Mouse (Mus musculus): ENCODE results near the gene Rptor. TPM values are rescaled to one million over a fixed set of nuclear protein-coding genes. Genes with fewer than 3 reads are reported as not detected.

Rptor gene
- polyA plus RNA-seq, 1 experiment from 2014 or later: 13.2 TPM

GRCm38 (mm10) chr11:119784672-119785341 is 182.1 kb downstream of the Rptor start:
- Histone ChIP-seq H3K27ac (0 out of 2 replicates have a peak overlapping the region, but pooled peaks have one; percentile 21), H3K4me2 (replicated peaks) (no peak overlapping the region), H3K4me3 (replicated peaks; ENCODE audit: low read length) (no peak overlapping the region), H3K36me3 (replicated peaks; ENCODE audit: control insufficient read depth, insufficient read depth) (no peaks in the 10 kb centered on the region), H3K27me3 (ENCODE audit: control insufficient read depth, insufficient read depth, low read length) (no peaks in the 10 kb centered on the region), H3K9me3 (ENCODE audit: control insufficient read depth, low read length) (no peaks in the 10 kb centered on the region), H3K9ac (no peak overlapping the region), H3K4me1 (replicated peaks; ENCODE audit: control insufficient read depth, insufficient read depth, low read length) (peaks cover 38% of the 10 kb centered on the region)
- DNase-seq (ENCODE audit: low spot score): no peak
- peak; percentile 31; the same call in 1 of the 2 replicates for ATAC-seq (ENCODE audit: low FRiP score)
- 79% methylated on average over 12 of the region's 12 CpGs for WGBS

GRCm38 (mm10) chr11:119785661-119786384 is 183.1 kb downstream of the Rptor start:
- H3K9ac ChIP-seq: no peak overlapping the region
- no peaks in the 10 kb centered on the region for H3K27me3 ChIP-seq (ENCODE audit: control insufficient read depth, insufficient read depth, low read length)
- H3K36me3 ChIP-seq (replicated peaks; ENCODE audit: control insufficient read depth, insufficient read depth): no peaks in the 10 kb centered on the region
- H3K4me3 ChIP-seq (replicated peaks; ENCODE audit: low read length): no peak overlapping the region
- no peak for ATAC-seq (ENCODE audit: low FRiP score)
- H3K9me3 ChIP-seq (ENCODE audit: control insufficient read depth, low read length): no peaks in the 10 kb centered on the region
- peaks cover 47% of the 10 kb centered on the region for H3K4me1 ChIP-seq (replicated peaks; ENCODE audit: control insufficient read depth, insufficient read depth, low read length)
- no peak overlapping the region for H3K4me2 ChIP-seq (replicated peaks)
- DNase-seq (ENCODE audit: low spot score): no peak
- peak overlapping the region; percentile 54; the same call in 1 of the 2 replicates for H3K27ac ChIP-seq
- WGBS: 89% methylated on average over 7 of the region's 7 CpGs

- ATAC-seq (ENCODE audit: low FRiP score) (no peak), DNase-seq (ENCODE audit: low spot score) (no peak)
- no peak overlapping the region for H3K9ac ChIP-seq
- H3K4me1 ChIP-seq (replicated peaks; ENCODE audit: control insufficient read depth, insufficient read depth, low read length): peaks cover 47% of the 10 kb centered on the region
- peak overlapping the region; percentile 54 for H3K27ac ChIP-seq
- no peaks in the 10 kb centered on the region for H3K36me3 ChIP-seq (replicated peaks; ENCODE audit: control insufficient read depth, insufficient read depth)
- 75% methylated on average over 8 of the region's 8 CpGs for WGBS
- H3K4me2 ChIP-seq (replicated peaks): no peak overlapping the region
- no peak overlapping the region for H3K4me3 ChIP-seq (replicated peaks; ENCODE audit: low read length)
- no peaks in the 10 kb centered on the region for H3K27me3 ChIP-seq (ENCODE audit: control insufficient read depth, insufficient read depth, low read length)
- no peaks in the 10 kb centered on the region for H3K9me3 ChIP-seq (ENCODE audit: control insufficient read depth, low read length)
These were observed 183.7 kb downstream of the Rptor start for GRCm38 (mm10) chr11:119786385-119786880.

GRCm38 (mm10) chr11:119788488-119788887 is 185.8 kb downstream of the Rptor start:
- Histone ChIP-seq H3K27me3 (ENCODE audit: control insufficient read depth, insufficient read depth, low read length) (no peaks in the 10 kb centered on the region), H3K27ac (peak overlapping the region; percentile 78), H3K9ac (peak overlapping the region; percentile 26; the same call in 1 of the 2 replicates), H3K4me2 (replicated peaks) (no peak overlapping the region), H3K4me1 (replicated peaks; ENCODE audit: control insufficient read depth, insufficient read depth, low read length) (peaks cover 47% of the 10 kb centered on the region), H3K4me3 (replicated peaks; ENCODE audit: low read length) (no peak overlapping the region), H3K9me3 (ENCODE audit: control insufficient read depth, low read length) (no peaks in the 10 kb centered on the region), H3K36me3 (replicated peaks; ENCODE audit: control insufficient read depth, insufficient read depth) (no peaks in the 10 kb centered on the region)
- DNase-seq (ENCODE audit: low spot score) (no peak), ATAC-seq (ENCODE audit: low FRiP score) (no peak)
- WGBS: 32% methylated on average over 7 of the region's 7 CpGs

GRCm38 (mm10) chr11:119788919-119789713 is 186.4 kb downstream of the Rptor start:
- no peak overlapping the region for H3K4me2 ChIP-seq (replicated peaks)
- H3K4me1 ChIP-seq (replicated peaks; ENCODE audit: control insufficient read depth, insufficient read depth, low read length): peaks cover 47% of the 10 kb centered on the region
- H3K9me3 ChIP-seq (ENCODE audit: control insufficient read depth, low read length): no peaks in the 10 kb centered on the region
- no peak overlapping the region for H3K4me3 ChIP-seq (replicated peaks; ENCODE audit: low read length)
- DNase-seq (ENCODE audit: low spot score) (no peak), ATAC-seq (ENCODE audit: low FRiP score) (no peak)
- H3K9ac ChIP-seq: peak overlapping the region; percentile 26; the same call in 1 of the 2 replicates
- peak overlapping the region; percentile 78 for H3K27ac ChIP-seq
- no peaks in the 10 kb centered on the region for H3K27me3 ChIP-seq (ENCODE audit: control insufficient read depth, insufficient read depth, low read length)
- H3K36me3 ChIP-seq (replicated peaks; ENCODE audit: control insufficient read depth, insufficient read depth): no peaks in the 10 kb centered on the region
- WGBS: 68% methylated on average over 3 of the region's 3 CpGs

GRCm38 (mm10) chr11:119791923-119792564 is 189.3 kb downstream of the Rptor start:
- ATAC-seq (ENCODE audit: low FRiP score): no peak
- 84% methylated on average over 10 of the region's 10 CpGs for WGBS
- H3K9ac ChIP-seq: no peak overlapping the region
- H3K4me3 ChIP-seq (replicated peaks; ENCODE audit: low read length): no peak overlapping the region
- H3K4me2 ChIP-seq (replicated peaks): no peak overlapping the region
- no peak for DNase-seq (ENCODE audit: low spot score)
- no peaks in the 10 kb centered on the region for H3K36me3 ChIP-seq (replicated peaks; ENCODE audit: control insufficient read depth, insufficient read depth)
- no peaks in the 10 kb centered on the region for H3K9me3 ChIP-seq (ENCODE audit: control insufficient read depth, low read length)
- no peaks in the 10 kb centered on the region for H3K27me3 ChIP-seq (ENCODE audit: control insufficient read depth, insufficient read depth, low read length)
- no peak overlapping the region for H3K27ac ChIP-seq
- peaks cover 39% of the 10 kb centered on the region for H3K4me1 ChIP-seq (replicated peaks; ENCODE audit: control insufficient read depth, insufficient read depth, low read length)

- Histone ChIP-seq H3K36me3 (replicated peaks; ENCODE audit: control insufficient read depth, insufficient read depth) (no peaks in the 10 kb centered on the region), H3K9ac (no peak overlapping the region), H3K4me2 (replicated peaks) (no peak overlapping the region), H3K9me3 (ENCODE audit: control insufficient read depth, low read length) (no peaks in the 10 kb centered on the region), H3K4me1 (replicated peaks; ENCODE audit: control insufficient read depth, insufficient read depth, low read length) (peaks cover 35% of the 10 kb centered on the region), H3K4me3 (replicated peaks; ENCODE audit: low read length) (no peak overlapping the region), H3K27ac (no peak overlapping the region), H3K27me3 (ENCODE audit: control insufficient read depth, insufficient read depth, low read length) (no peaks in the 10 kb centered on the region)
- no peak for ATAC-seq (ENCODE audit: low FRiP score)
- WGBS: 72% methylated on average over 6 of the region's 6 CpGs
- no peak for DNase-seq (ENCODE audit: low spot score)
These were observed 190.7 kb downstream of the Rptor start for GRCm38 (mm10) chr11:119793378-119793777.

- WGBS: 93% methylated on average over 1 of the region's 1 CpGs
- no peak overlapping the region for H3K4me2 ChIP-seq (replicated peaks)
- H3K4me1 ChIP-seq (replicated peaks; ENCODE audit: control insufficient read depth, insufficient read depth, low read length): peaks cover 29% of the 10 kb centered on the region
- ATAC-seq (ENCODE audit: low FRiP score) (no peak), DNase-seq (ENCODE audit: low spot score) (no peak)
- H3K27me3 ChIP-seq (ENCODE audit: control insufficient read depth, insufficient read depth, low read length): no peaks in the 10 kb centered on the region
- H3K9ac ChIP-seq: no peak overlapping the region
- H3K27ac ChIP-seq: no peak overlapping the region
- H3K4me3 ChIP-seq (replicated peaks; ENCODE audit: low read length): no peak overlapping the region
- no peaks in the 10 kb centered on the region for H3K36me3 ChIP-seq (replicated peaks; ENCODE audit: control insufficient read depth, insufficient read depth)
- H3K9me3 ChIP-seq (ENCODE audit: control insufficient read depth, low read length): no peaks in the 10 kb centered on the region
These were observed 191.3 kb downstream of the Rptor start for GRCm38 (mm10) chr11:119794020-119794419.
